Mouse (Mus musculus) midbrain, embryonic 16.5 days (tissue): ENCODE measurements at regions not wholly inside any gene's neighbourhood (a gene's known extent, or its start where the extent isn't known, plus 50 kb on each side); places are given as distances from the start of the nearest gene placed in this dataset.

Experiments
- ATAC-seq: fragments of 200-750 bp; cut with Nextera tagmentation; 2 replicates; pipeline ENCODE4 v1.8.0; 2017; ENCODE audit warnings: moderate TSS enrichment
- H3K27ac ChIP-seq: fragments of 300-500 bp; sonication (generic); 2 replicates; pipeline ENCODE4 v1.5.1; 2014; ENCODE audit warnings: mild to moderate bottlenecking, low read length, mixed read lengths
- H3K27me3 ChIP-seq: fragments of 300-500 bp; sonication (generic); 2 replicates; pipeline ENCODE4 v1.6.1; 2014; ENCODE audit warnings: low read depth, low read length, mixed read lengths; ENCODE audit not compliant: control insufficient read depth, insufficient read depth
- H3K36me3 ChIP-seq: fragments of 300-500 bp; sonication (generic); 2 replicates; pipeline ENCODE4 v1.6.1; 2014; ENCODE audit warnings: mild to moderate bottlenecking, low read length, moderate library complexity, mixed read lengths; ENCODE audit not compliant: control insufficient read depth, insufficient read depth
- H3K4me1 ChIP-seq: fragments of 300-500 bp; sonication (generic); 2 replicates; pipeline ENCODE4 v1.6.1; 2014; ENCODE audit warnings: mild to moderate bottlenecking, low read length, mixed read lengths; ENCODE audit not compliant: control insufficient read depth, insufficient read depth
- H3K4me2 ChIP-seq: fragments of 300-500 bp; sonication (generic); 2 replicates; pipeline ENCODE4 v1.6.1; 2014; ENCODE audit warnings: mild to moderate bottlenecking, low read length, mixed read lengths
- H3K4me3 ChIP-seq: fragments of 300-500 bp; sonication (generic); 2 replicates; pipeline ENCODE4 v1.5.1; 2014; ENCODE audit warnings: low read depth, mild to moderate bottlenecking, low read length, moderate library complexity, mixed read lengths
- H3K9ac ChIP-seq: fragments of 300-500 bp; sonication (generic); 2 replicates; pipeline ENCODE4 v1.6.1; 2014; ENCODE audit warnings: low read depth, low read length, mixed read lengths
- H3K9me3 ChIP-seq: fragments of 300-500 bp; sonication (generic); replicated peaks from 2 replicates; pipeline ENCODE4 v1.6.1; 2014; ENCODE audit warnings: mild to moderate bottlenecking, low read length, mixed read lengths; ENCODE audit not compliant: control insufficient read depth, poor library complexity, severe bottlenecking
- WGBS: fragments of 180-500 bp; shearing (Covaris S2); extraction: QIAGEN DNeasy Blood & Tissue Kit; methylation state at CpG from one replicate; pipeline ENCODE4 v1.1.7; 2014; 5-methylcytosine and 5-hydroxymethylcytosine counted together

DNA sequence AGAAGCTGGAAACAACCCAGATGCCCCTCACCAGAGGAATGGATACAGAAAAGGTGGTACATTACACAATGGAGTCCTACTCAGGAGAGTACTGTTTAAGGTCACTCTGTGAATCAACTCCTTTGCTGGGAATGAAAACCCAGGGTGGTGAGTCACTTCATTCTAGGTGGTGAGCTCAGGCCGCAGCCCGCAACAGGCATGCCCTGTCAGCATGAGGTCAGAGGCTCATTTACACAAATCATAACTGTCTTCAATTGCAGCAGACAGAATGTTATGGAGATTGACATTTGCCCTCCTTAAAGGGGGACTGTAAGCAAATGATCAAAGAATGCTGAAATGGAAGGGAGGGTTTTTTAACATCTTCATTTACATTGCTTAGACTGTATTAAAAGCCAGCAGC, 405.1 kb downstream of the Gja1 start:
- no peak overlapping the region for H3K27ac ChIP-seq
- H3K4me2 ChIP-seq = no peak overlapping the region
- no peaks in the 10 kb centered on the region for H3K36me3 ChIP-seq
- ATAC-seq = no peak
- no peaks in the 10 kb centered on the region for H3K27me3 ChIP-seq
- H3K4me1 ChIP-seq = no peaks in the 10 kb centered on the region
- WGBS = 94% methylated on average over 2 of the region's 2 CpGs
- no peaks in the 10 kb centered on the region for H3K9me3 ChIP-seq
- no peak overlapping the region for H3K4me3 ChIP-seq
- no peak overlapping the region for H3K9ac ChIP-seq

DNA sequence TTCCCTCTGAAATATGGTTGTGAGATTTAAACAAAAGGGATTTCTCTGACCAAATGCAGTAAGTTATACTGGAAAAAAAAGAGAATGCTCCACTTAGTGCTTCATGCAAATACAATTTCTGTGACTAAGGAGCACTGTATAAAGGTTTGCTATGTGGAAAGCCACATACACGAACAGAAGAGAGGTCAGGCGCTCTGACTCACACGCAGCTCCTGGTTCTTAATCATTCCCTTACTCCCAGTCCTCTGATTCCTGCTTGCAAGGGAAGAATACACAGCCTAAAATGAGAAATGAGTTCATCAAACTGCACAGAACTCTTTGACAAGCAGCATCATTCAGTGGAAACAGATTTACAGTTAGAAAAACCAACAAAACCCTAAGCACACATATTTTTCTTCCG, 406.8 kb downstream of the Gja1 start:
- 92% methylated on average over 4 of the region's 4 CpGs for WGBS
- H3K4me3 ChIP-seq = no peak overlapping the region
- no peak overlapping the region for H3K27ac ChIP-seq
- H3K36me3 ChIP-seq = no peaks in the 10 kb centered on the region
- no peaks in the 10 kb centered on the region for H3K27me3 ChIP-seq
- H3K4me1 ChIP-seq = no peaks in the 10 kb centered on the region
- H3K4me2 ChIP-seq = no peak overlapping the region
- no peaks in the 10 kb centered on the region for H3K9me3 ChIP-seq
- H3K9ac ChIP-seq = no peak overlapping the region
- no peak for ATAC-seq

- Histone ChIP-seq H3K4me2 (no peak overlapping the region), H3K9ac (no peak overlapping the region), H3K9me3 (no peaks in the 10 kb centered on the region), H3K4me3 (no peak overlapping the region), H3K27me3 (no peaks in the 10 kb centered on the region), H3K27ac (no peak overlapping the region), H3K4me1 (no peaks in the 10 kb centered on the region), H3K36me3 (no peaks in the 10 kb centered on the region)
- 67% methylated on average over 4 of the region's 4 CpGs for WGBS
- no peak for ATAC-seq
These were observed 411.0 kb downstream of the Gja1 start for GRCm38 (mm10) chr10:56788081-56788480.

DNA sequence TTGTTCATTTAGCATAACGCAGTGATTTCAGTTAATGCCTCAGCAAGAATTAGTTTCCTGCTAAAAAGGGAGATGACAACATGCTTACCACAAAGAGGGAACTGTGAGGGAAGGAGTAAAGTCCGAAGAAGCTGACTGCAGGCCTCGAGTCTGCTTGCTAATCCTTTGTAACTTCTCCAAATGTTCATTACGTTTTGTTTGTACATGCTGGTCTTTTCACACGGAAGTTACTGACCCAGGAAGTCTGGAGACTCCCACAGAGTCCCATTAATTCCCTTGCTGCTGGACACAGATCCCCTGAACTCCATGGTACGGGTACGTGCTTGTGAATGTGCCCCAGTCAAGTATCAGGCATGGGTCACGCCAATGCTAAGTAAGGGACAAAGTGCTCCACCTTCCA, 415.9 kb downstream of the Gja1 start:
- WGBS = 20% methylated on average over 8 of the region's 8 CpGs
- Histone ChIP-seq H3K27me3 (no peaks in the 10 kb centered on the region), H3K36me3 (no peaks in the 10 kb centered on the region), H3K4me2 (no peak overlapping the region), H3K9me3 (no peaks in the 10 kb centered on the region), H3K4me3 (no peak overlapping the region), H3K27ac (no peak overlapping the region), H3K4me1 (no peaks in the 10 kb centered on the region), H3K9ac (no peak overlapping the region)
- ATAC-seq = no peak

DNA sequence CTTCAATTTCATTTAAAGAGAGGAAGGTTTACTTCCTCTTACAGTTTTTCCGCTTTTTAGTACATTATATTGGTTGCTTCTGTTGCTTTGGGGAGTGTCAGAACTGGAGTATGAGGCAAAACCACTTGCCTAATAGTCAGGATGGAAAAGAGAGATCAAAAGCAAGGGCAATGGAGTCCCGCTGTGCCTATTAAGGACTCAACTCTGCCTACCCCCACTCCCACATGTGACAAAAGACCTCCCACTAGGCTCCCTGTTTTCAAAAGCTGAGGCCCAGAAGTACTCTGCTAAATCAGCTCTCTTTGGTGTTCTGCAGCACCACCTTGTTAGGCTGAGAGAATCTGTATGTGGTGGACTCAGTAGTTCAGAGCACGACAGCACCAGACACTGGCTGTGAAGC, 418.3 kb downstream of the Gja1 start:
- 22% methylated on average over 3 of the region's 3 CpGs for WGBS
- Histone ChIP-seq H3K9ac (no peak overlapping the region), H3K9me3 (no peaks in the 10 kb centered on the region), H3K27ac (no peak overlapping the region), H3K4me1 (no peaks in the 10 kb centered on the region), H3K36me3 (no peaks in the 10 kb centered on the region), H3K27me3 (no peaks in the 10 kb centered on the region), H3K4me2 (no peak overlapping the region), H3K4me3 (no peak overlapping the region)
- ATAC-seq = peak; percentile 51

GRCm38 (mm10) chr10:56799307-56799706, 422.2 kb downstream of the Gja1 start:
- no peaks in the 10 kb centered on the region for H3K36me3 ChIP-seq
- no peaks in the 10 kb centered on the region for H3K27me3 ChIP-seq
- H3K4me2 ChIP-seq = no peak overlapping the region
- no peaks in the 10 kb centered on the region for H3K9me3 ChIP-seq
- WGBS = 91% methylated on average over 3 of the region's 3 CpGs
- H3K27ac ChIP-seq = no peak overlapping the region
- ATAC-seq = no peak
- no peaks in the 10 kb centered on the region for H3K4me1 ChIP-seq
- H3K4me3 ChIP-seq = no peak overlapping the region
- H3K9ac ChIP-seq = no peak overlapping the region

- Histone ChIP-seq H3K4me2 (no peak overlapping the region), H3K9me3 (no peaks in the 10 kb centered on the region), H3K36me3 (no peaks in the 10 kb centered on the region), H3K27ac (no peak overlapping the region), H3K27me3 (no peaks in the 10 kb centered on the region), H3K4me3 (no peak overlapping the region), H3K9ac (no peak overlapping the region), H3K4me1 (no peaks in the 10 kb centered on the region)
- 79% methylated on average over 3 of the region's 3 CpGs for WGBS
- ATAC-seq = no peak
These were observed 422.6 kb downstream of the Gja1 start for GRCm38 (mm10) chr10:56799745-56800144.

DNA sequence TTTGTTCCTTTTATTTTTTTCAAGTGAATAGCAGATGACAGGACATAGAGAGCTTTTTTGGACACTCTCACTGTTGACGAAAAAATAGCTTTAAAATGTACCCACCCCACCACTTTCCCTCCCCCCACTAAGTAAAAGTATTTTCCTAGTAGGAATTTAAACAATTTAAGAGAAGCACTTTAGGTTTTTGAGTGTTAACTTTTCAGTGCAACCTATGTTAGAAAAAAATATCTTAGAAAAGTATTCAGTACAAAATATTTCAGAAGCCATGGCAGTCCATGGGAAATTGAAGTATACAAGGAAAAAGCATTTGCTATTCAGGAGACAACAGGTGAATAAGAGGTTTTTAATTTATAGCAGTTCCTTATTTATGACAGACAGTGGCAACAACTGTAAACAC, 431.9 kb downstream of the Gja1 start:
- H3K4me3 ChIP-seq = no peak overlapping the region
- ATAC-seq = no peak
- 74% methylated on average over 1 of the region's 1 CpGs for WGBS
- no peaks in the 10 kb centered on the region for H3K27me3 ChIP-seq
- no peaks in the 10 kb centered on the region for H3K4me1 ChIP-seq
- H3K9ac ChIP-seq = no peak overlapping the region
- no peak overlapping the region for H3K27ac ChIP-seq
- H3K4me2 ChIP-seq = no peak overlapping the region
- no peaks in the 10 kb centered on the region for H3K9me3 ChIP-seq
- no peaks in the 10 kb centered on the region for H3K36me3 ChIP-seq

- no peak overlapping the region for H3K27ac ChIP-seq
- no peak overlapping the region for H3K4me3 ChIP-seq
- H3K9ac ChIP-seq = no peak overlapping the region
- H3K27me3 ChIP-seq = no peaks in the 10 kb centered on the region
- no peak; the same call in 1 of the 2 replicates for ATAC-seq
- 60% methylated on average over 5 of the region's 5 CpGs for WGBS
- no peaks in the 10 kb centered on the region for H3K9me3 ChIP-seq
- H3K4me2 ChIP-seq = no peak overlapping the region
- no peaks in the 10 kb centered on the region for H3K4me1 ChIP-seq
- H3K36me3 ChIP-seq = no peaks in the 10 kb centered on the region
These were observed 445.0 kb downstream of the Gja1 start for GRCm38 (mm10) chr10:56822158-56822557.

DNA sequence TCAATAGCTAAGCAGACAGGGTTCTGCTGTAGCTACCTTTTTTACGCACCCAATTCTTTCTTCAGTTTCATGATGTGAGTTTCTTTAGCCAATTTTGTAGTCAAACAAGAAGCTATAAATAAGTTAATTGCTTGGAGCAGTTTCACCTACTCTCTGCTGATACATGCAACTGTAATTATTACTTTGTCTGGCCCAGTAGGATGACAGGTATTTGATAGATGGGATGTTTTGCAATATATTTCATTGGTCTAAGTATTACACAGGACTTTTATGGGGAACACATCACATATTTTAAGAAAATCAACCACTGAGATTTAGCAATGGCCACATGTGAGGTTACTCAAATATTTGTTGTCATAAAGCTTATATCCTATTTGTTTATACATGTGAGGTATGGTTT, 454.2 kb downstream of the Gja1 start:
- Histone ChIP-seq H3K9ac (no peak overlapping the region), H3K4me2 (no peak overlapping the region), H3K27ac (no peak overlapping the region), H3K4me3 (no peak overlapping the region), H3K9me3 (no peaks in the 10 kb centered on the region), H3K27me3 (no peaks in the 10 kb centered on the region), H3K36me3 (no peaks in the 10 kb centered on the region), H3K4me1 (no peaks in the 10 kb centered on the region)
- no peak for ATAC-seq
- WGBS = 98% methylated on average over 1 of the region's 1 CpGs
